Mouse (Mus musculus): ENCODE measurements around the gene 1700008O03Rik. TPM values are rescaled to one million over a fixed set of nuclear protein-coding genes. Genes with fewer than 3 reads are reported as not detected.

Gene 1700008O03Rik
- polyA plus RNA-seq, 1 experiment: 131 TPM

- no peak overlapping the region for H3K27ac ChIP-seq (ENCODE audit: control insufficient read depth, insufficient read depth, low read depth, low read length)
- H3K36me3 ChIP-seq (ENCODE audit: control insufficient read depth, insufficient read depth, low read length): no peaks in the 10 kb centered on the region
- peaks cover 44% of the 10 kb centered on the region for H3K4me1 ChIP-seq (ENCODE audit: control insufficient read depth, insufficient read depth, low read length)
- no peaks in the 10 kb centered on the region; the same call in none of the 2 replicates for H3K27me3 ChIP-seq (ENCODE audit: control insufficient read depth, insufficient read depth, low read length)
- no peak overlapping the region for H3K4me3 ChIP-seq (ENCODE audit: control insufficient read depth, low read depth, low read length)
- TF ChIP-seq CTCF (IDR thresholded peaks at IDR 0.05; ENCODE audit: control insufficient read depth, insufficient read depth, insufficient replicate concordance, low read depth, low read length) (no peak), POLR2A (IDR thresholded peaks at IDR 0.05; ENCODE audit: control insufficient read depth, low read depth, low read length) (no peak)
Measured at GRCm38 (mm10) chr7:44355411-44355810, 30.2 kb downstream of the 1700008O03Rik start.

GRCm38 (mm10) chr7:44353601-44354340 lies 31.8 kb downstream of the 1700008O03Rik start:
- H3K4me1 ChIP-seq (ENCODE audit: control insufficient read depth, insufficient read depth, low read length): peaks cover 33% of the 10 kb centered on the region
- no peaks in the 10 kb centered on the region; the same call in none of the 2 replicates for H3K27me3 ChIP-seq (ENCODE audit: control insufficient read depth, insufficient read depth, low read length)
- H3K4me3 ChIP-seq (ENCODE audit: control insufficient read depth, low read depth, low read length): peak overlapping the region; percentile 11; the same call in 1 of the 2 replicates
- H3K27ac ChIP-seq (ENCODE audit: control insufficient read depth, insufficient read depth, low read depth, low read length): no peak overlapping the region
- no peak for TF ChIP-seq CTCF (IDR thresholded peaks at IDR 0.05; ENCODE audit: control insufficient read depth, insufficient read depth, insufficient replicate concordance, low read depth, low read length)
- H3K36me3 ChIP-seq (ENCODE audit: control insufficient read depth, insufficient read depth, low read length): no peaks in the 10 kb centered on the region

- TF ChIP-seq CTCF (IDR thresholded peaks at IDR 0.05; ENCODE audit: control insufficient read depth, insufficient read depth, insufficient replicate concordance, low read depth, low read length): no peak
- no peak for TF ChIP-seq POLR2A (IDR thresholded peaks at IDR 0.05; ENCODE audit: control insufficient read depth, low read depth, low read length)
- Histone ChIP-seq H3K4me3 (ENCODE audit: control insufficient read depth, low read depth, low read length) (peak overlapping the region; percentile 14), H3K36me3 (ENCODE audit: control insufficient read depth, insufficient read depth, low read length) (no peaks in the 10 kb centered on the region), H3K27ac (ENCODE audit: control insufficient read depth, insufficient read depth, low read depth, low read length) (no peak overlapping the region), H3K4me1 (ENCODE audit: control insufficient read depth, insufficient read depth, low read length) (peaks cover 33% of the 10 kb centered on the region), H3K27me3 (ENCODE audit: control insufficient read depth, insufficient read depth, low read length) (no peaks in the 10 kb centered on the region; the same call in none of the 2 replicates)
Measured at GRCm38 (mm10) chr7:44352750-44353600, 32.6 kb downstream of the 1700008O03Rik start.

DNA sequence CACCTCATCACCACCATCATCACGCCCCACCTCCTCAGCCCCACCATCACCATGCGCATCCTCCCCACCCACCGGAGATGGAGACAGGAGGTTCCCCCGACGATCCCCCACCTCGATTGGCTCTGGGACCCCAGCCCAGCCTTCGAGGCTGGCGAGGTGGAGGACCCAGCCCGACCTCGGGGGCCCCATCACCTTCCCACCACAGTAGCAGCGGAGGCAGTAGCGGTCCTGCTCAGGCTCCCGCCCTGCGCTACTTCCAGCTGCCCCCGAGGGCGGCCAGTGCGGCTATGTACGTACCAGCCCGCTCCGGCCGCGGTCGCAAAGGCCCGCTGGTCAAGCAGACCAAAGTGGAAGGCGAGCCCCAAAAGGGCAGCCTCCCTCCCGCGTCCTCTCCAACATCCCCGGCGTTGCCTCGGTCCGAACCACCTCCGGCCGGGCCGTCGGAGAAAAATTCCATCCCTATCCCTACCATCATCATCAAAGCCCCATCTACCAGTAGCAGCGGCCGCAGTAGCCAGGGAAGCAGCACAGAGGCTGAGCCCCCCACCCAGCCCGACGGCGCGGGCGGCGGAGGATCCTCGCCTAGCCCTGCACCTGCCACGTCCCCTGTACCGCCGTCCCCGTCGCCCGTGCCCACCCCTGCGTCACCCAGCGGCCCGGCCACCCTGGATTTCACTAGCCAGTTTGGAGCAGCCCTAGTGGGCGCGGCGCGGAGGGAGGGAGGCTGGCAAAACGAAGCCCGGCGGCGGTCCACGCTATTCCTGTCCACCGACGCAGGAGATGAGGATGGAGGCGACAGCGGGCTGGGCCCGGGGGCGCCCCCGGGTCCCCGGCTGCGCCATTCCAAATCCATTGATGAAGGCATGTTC lies 33.5 kb downstream of the 1700008O03Rik start:
- Histone ChIP-seq H3K4me1 (ENCODE audit: control insufficient read depth, insufficient read depth, low read length) (peaks cover 27% of the 10 kb centered on the region), H3K4me3 (ENCODE audit: control insufficient read depth, low read depth, low read length) (peak overlapping the region; percentile 16; the same call in 1 of the 2 replicates), H3K27me3 (ENCODE audit: control insufficient read depth, insufficient read depth, low read length) (no peaks in the 10 kb centered on the region; the same call in none of the 2 replicates), H3K36me3 (ENCODE audit: control insufficient read depth, insufficient read depth, low read length) (no peaks in the 10 kb centered on the region), H3K27ac (ENCODE audit: control insufficient read depth, insufficient read depth, low read depth, low read length) (no peak overlapping the region)
- TF ChIP-seq POLR2A (IDR thresholded peaks at IDR 0.05; ENCODE audit: control insufficient read depth, low read depth, low read length) (no peak), CTCF (IDR thresholded peaks at IDR 0.05; ENCODE audit: control insufficient read depth, insufficient read depth, insufficient replicate concordance, low read depth, low read length) (no peak)

DNA sequence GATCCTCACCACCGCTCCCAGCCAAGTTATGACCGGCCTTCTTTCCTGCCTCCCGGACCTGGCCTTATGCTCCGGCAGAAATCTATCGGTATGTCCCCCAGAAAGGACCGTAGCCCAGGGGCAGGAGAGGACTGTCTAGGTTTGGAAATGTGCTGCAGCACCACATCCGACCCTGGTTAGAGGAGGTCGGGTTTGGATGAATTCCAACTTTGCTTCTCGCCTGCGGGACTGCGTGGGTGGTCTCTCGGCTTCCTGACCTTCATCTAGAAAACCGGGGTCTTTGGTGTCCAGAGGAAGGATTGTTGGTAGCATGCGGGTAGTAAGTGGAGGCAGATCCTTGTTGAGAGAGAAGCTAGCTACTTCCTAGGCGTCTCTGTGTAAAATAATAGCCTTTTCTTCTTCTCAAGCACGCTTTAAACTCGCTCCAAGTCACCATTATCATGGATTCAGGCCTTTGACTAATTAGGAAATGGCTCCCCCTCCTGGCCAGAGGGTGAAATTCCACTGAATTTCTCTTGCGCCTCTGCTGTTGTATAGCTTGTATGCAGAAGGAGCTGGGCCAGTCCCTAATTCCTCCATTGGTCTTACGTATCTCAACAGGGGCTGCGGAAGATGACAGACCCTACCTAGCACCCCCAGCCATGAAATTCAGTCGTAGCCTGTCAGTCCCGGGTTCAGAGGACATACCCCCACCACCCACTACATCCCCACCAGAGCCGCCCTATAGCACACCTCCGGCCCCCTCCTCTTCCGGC lies 34.5 kb downstream of the 1700008O03Rik start:
- no peak overlapping the region for H3K27ac ChIP-seq (ENCODE audit: control insufficient read depth, insufficient read depth, low read depth, low read length)
- H3K4me1 ChIP-seq (ENCODE audit: control insufficient read depth, insufficient read depth, low read length): peaks cover 20% of the 10 kb centered on the region
- no peaks in the 10 kb centered on the region for H3K36me3 ChIP-seq (ENCODE audit: control insufficient read depth, insufficient read depth, low read length)
- TF ChIP-seq POLR2A (IDR thresholded peaks at IDR 0.05; ENCODE audit: control insufficient read depth, low read depth, low read length) (no peak), CTCF (IDR thresholded peaks at IDR 0.05; ENCODE audit: control insufficient read depth, insufficient read depth, insufficient replicate concordance, low read depth, low read length) (peak; percentile 43; the same call in 1 of the 2 replicates)
- H3K4me3 ChIP-seq (ENCODE audit: control insufficient read depth, low read depth, low read length): no peak overlapping the region; the same call in 1 of the 2 replicates
- no peaks in the 10 kb centered on the region; the same call in none of the 2 replicates for H3K27me3 ChIP-seq (ENCODE audit: control insufficient read depth, insufficient read depth, low read length)

GRCm38 (mm10) chr7:44349043-44349442 lies 36.6 kb downstream of the 1700008O03Rik start:
- H3K4me3 ChIP-seq (ENCODE audit: control insufficient read depth, low read depth, low read length): no peak overlapping the region
- TF ChIP-seq CTCF (IDR thresholded peaks at IDR 0.05; ENCODE audit: control insufficient read depth, insufficient read depth, insufficient replicate concordance, low read depth, low read length): no peak
- no peak for TF ChIP-seq POLR2A (IDR thresholded peaks at IDR 0.05; ENCODE audit: control insufficient read depth, low read depth, low read length)

More at GRCm38 (mm10) chr7:44349043-44349442, 36.6 kb downstream of the 1700008O03Rik start:
- H3K27me3 ChIP-seq (ENCODE audit: control insufficient read depth, insufficient read depth, low read length): no peaks in the 10 kb centered on the region; the same call in none of the 2 replicates
- no peaks in the 10 kb centered on the region for H3K36me3 ChIP-seq (ENCODE audit: control insufficient read depth, insufficient read depth, low read length)
- peaks cover 16% of the 10 kb centered on the region for H3K4me1 ChIP-seq (ENCODE audit: control insufficient read depth, insufficient read depth, low read length)
- H3K27ac ChIP-seq (ENCODE audit: control insufficient read depth, insufficient read depth, low read depth, low read length): no peak overlapping the region
